12 mouse cellular contexts compared by ENCODE assay signal in the genomic region with DNA sequence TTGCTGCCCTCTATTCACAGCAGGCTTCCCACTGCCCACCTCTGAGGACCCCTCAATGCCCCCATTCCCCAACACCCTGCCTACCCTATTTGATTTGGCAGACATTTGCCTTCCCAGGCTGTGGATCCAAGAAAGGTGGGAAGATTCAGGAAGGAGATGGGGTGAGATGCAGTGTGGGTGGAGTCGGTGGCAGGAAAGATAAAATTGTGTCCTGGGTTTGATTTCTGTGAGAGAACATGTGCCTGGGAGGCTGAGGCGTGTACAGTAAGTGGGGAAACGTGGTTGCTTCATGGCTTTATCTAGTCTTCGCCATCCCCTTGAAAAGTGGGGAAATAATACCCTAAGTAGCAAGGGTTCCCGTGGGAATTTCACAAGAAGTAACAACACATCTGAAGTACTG.
"Had no signal": no experiment of that assay in that cellular context is flagged by ENCODE, and none has a peak within 500 bp of the region (broad histone marks: within the 10 kb centered on the region; RNA-seq: fewer than 3 reads in every experiment).

No protein-coding gene starts in this region.

- ATAC-seq: midbrain, embryonic 16.5 days had no signal

- DNase-seq: lung, adult 18-20 months; lung, embryonic 14.5 days; lung, postnatal 10 days; lung, postnatal 4 days; midbrain, embryonic 14.5 days; retina, postnatal 1 day; right cerebral cortex, postnatal 14 days; spleen, adult 18-20 months; thymus, adult 18-20 months; thymus, postnatal 14 days; thymus, postnatal 36 days had no signal
